Mouse (Mus musculus) gastrocnemius, postnatal 25 days (tissue): ENCODE measurements around the gene Cst8. TPM values are rescaled to one million over a fixed set of nuclear protein-coding genes. Genes with fewer than 3 reads are reported as not detected.
"Not testable (repeated sequence)": the region's sequence is repeated elsewhere in the genome, so short reads cannot be mapped to it uniquely, and the experiment has no call there.

Source experiments
- DNase-seq: peaks from one replicate; pipeline ENCODE4 v3.0.0; 2022
- long read RNA-seq, 2 experiments: library from polyadenylated mRNA; stranded (forward); transcript quantifications; one replicate each; pipeline ENCODE4 v2.0.0; 2021
- total RNA-seq, 2 experiments: library from RNA; stranded (reverse); gene quantifications; 1 replicate in 1 of 2; 2 replicates in 1 of 2; pipeline ENCODE4 v1.2.3; 2021

The Cst8 gene
- total RNA-seq: not detected
- long read RNA-seq, experiment 1: 0 reads
- long read RNA-seq, experiment 2: 0 reads

GRCm38 (mm10) chr2:148798485-148798884 is at the start of gene Cst8:
Cst8 (plus strand) TSS chr2:148798785.
- DNase-seq: no peak

GRCm38 (mm10) chr2:148750058-148750457 is 48.5 kb upstream of the Cst8 start, which contains the start of gene Cstl1:
Cstl1 (plus strand) TSS chr2:148750358.
- DNase-seq: no peak

GRCm38 (mm10) chr2:148751893-148752813 is 46.4 kb upstream of the Cst8 start:
- peak; percentile 13 for DNase-seq

GRCm38 (mm10) chr2:148754310-148754846 is 44.2 kb upstream of the Cst8 start:
- no peak for DNase-seq

DNA sequence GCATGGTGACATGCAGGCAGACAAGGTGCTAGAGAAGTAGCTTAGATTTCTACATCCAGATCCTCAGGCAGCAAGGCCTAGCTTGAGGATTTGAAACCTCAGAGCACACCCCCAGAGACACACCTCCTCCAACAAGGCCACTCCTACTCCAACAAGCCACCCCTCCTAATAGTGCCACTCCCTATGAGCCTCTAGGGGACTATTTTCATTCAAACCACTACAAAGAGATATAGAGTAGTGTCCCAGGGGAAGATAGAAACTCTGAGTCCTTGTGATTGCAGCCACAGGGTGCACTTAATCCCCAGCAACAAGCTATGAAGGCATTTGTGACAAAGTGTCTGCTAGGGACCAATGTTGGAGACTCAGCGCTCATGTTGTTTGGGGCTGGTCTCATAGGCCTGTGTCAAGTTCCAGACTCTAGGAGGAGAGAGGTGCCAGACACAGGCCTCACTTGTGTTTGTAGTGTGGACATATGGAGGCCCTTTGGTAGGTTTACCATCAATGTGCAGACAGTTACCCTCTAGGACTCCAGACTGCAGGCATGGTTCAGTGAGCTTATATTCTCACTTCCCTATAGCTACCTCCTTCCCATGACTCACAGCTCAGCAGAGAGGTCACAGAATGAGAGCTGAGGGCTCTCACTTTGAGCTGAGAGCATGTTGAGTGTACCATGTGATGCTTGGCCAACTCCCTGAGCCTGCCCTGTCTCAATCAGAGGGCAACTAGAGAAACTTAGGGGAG is 34.8 kb upstream of the Cst8 start:
- DNase-seq: no peak

DNA sequence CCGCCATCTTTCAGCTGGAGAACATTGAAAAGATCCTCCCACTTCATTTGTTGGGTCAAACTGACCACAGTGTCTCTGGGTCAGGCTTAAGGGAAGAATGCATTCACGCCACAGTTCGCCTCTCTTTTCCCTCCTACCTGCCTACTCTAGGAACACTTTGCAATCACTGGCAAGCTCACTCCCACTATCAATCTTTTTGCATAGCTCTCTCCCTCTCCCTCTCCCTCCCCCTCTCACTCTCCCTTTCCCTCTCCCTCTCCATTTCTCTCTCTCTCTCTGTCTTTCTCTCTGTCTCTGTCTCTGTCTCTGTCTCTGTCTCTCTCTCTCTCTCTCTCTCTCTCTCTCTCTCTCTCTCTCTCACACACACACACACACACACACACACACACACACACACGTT is 27.2 kb upstream of the Cst8 start, which contains the start of gene Cst11:
TSS of gene Cst11 (minus strand) at position 101 of the 400 bp plus-strand sequence.
- not testable (repeated sequence) for DNase-seq

- DNase-seq: no peak
Measured at GRCm38 (mm10) chr2:148781709-148782108, 16.9 kb upstream of the Cst8 start, which contains the start of gene 8030411F24Rik. 8030411F24Rik (plus strand) TSS chr2:148782009.

GRCm38 (mm10) chr2:148789142-148789541 is 9.4 kb upstream of the Cst8 start, which contains the start of gene Cst12:
Cst12 (plus strand) TSS chr2:148789361.
- no peak for DNase-seq

- DNase-seq: no peak
Measured at GRCm38 (mm10) chr2:148801491-148801921, 2.9 kb downstream of the Cst8 start.

- no peak for DNase-seq
Measured at GRCm38 (mm10) chr2:148806696-148807095, 8.1 kb downstream of the Cst8 start.

GRCm38 (mm10) chr2:148819909-148820308 is 21.3 kb downstream of the Cst8 start, which contains the start of gene Cst13:
Cst13 (plus strand) TSS chr2:148820081.
- no peak for DNase-seq

DNA sequence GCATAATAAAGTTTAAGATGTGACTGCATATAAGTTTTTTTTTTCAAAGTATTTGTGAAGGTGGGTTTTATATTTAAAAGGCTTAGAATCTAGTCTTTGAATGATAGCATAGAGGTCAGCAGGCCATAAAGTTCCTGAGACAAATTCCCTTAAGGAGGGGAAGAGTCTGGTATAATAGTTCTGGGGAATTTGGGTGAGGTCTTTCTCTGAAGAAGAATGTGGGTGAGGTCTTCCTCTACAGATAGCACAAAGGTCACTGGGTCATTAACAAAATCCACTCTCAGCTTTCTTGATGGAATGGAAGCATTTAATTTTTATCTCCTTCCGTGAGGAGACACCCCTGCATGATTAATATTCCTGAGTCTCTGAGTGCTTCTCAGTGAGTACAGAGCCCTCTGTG is 27.4 kb downstream of the Cst8 start:
- DNase-seq: no peak

DNA sequence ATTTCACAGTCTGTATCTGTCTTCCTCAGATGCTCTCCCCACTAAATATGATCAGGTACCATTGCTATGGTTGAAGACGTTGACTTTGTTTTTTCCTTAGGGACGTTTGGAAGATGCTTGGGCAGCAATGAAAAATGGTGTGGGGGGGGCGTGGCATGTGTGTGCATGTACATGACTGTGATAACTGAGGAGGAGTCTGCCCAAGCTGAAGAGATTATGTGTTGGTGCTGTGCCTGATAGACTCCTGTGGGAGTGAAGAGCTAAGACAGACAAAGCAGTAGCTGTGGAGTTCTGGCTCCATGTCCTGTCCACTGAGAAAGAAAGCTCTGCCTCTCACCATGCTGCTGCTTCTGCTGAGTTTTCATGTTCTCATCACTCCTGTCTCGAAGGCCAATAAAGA is 36.3 kb downstream of the Cst8 start, which contains the start of gene Cst9:
TSS of gene Cst9 (plus strand) at position 236 of the 400 bp plus-strand sequence.
- DNase-seq: no peak

DNA sequence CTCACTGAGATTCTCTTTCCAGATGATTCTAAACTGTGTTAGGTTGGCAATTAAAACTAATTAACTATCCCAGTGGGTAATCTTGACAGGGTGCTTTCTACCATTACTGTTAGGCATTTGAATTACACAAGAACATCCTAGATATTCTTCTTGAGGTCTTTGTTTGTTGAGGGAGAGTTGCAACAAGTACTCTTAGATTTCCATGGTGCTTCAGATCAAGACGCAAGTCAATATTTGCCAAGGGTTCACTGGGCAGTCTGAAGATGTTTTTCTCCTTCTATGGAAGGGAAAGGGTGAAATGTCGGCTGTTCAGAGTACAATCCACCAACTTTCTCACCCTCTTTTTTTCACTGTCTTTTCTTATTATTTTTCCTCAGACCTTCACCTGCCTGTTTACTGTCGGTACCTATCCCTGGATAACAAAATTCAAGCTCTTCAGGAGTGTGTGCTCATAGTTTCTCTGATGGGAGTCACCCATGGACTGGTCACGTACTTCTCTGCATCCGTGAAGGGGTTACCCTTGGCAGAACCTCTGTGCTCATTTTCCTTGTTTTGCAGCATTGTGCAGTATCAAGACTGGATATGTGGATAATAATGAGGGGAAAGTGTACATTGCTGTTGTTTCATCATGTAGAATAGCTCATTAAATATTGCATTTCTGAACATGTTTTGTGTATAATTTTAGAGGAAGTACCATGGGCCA is 39.6 kb downstream of the Cst8 start:
- DNase-seq: no peak

DNA sequence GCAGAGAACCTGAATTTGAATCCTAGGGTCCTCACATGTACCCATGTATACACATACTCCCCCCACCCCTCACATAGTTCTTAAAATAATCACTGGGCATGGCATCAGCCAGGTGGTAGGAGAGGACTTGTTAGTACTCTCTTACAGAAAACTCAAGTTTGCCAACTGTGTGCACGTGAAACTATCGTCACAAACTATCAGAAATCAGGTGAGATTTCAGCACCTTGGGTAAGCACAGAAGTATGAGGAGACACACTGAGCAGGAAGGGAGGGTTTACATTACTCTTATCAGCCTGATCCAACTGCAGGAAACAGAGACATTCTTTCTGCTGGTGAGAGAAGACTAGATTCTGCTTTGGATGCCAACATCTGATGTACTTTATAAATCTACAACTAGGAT is 40.6 kb downstream of the Cst8 start:
- no peak for DNase-seq

GRCm38 (mm10) chr2:148851116-148851906 is 52.7 kb downstream of the Cst8 start:
- peak; percentile 47 for DNase-seq
